Mouse (Mus musculus) activated CD4-positive, CD25-positive, alpha-beta regulatory T cell (primary cell): Measurements from ENCODE around the gene Med14. TPM values are rescaled to one million over a fixed set of nuclear protein-coding genes. Genes with fewer than 3 reads are reported as not detected.

Experiments used
- polyA plus RNA-seq, 2 experiments: library from polyadenylated mRNA; unstranded; fragments of 100-300 nt; shearing (Covaris generic); gene quantifications; one replicate each; pipeline ENCODE4 v1.2.1; 2017

Med14 gene
- polyA plus RNA-seq = 10 to 100 TPM; 40.1 to 55.7 TPM

GRCm38 (mm10) chrX:12761626-12762333 is at the start of gene Med14:
TSS of gene Med14 (minus strand) at chrX:12762073.

GRCm38 (mm10) chrX:12673054-12673775 is 88.7 kb downstream of the Med14 start, which contains the start of gene 1810030O07Rik:
TSS of gene 1810030O07Rik (minus strand) at chrX:12673668.

Other genes starting within 250 kb of the Med14 start
- gene Atp6ap2, start 174.3 kb downstream of the Med14 start, polyA plus RNA-seq = 10 to 100 TPM; 77.8 to 81.8 TPM
- gene 1810030O07Rik, start 88.4 kb downstream of the Med14 start, polyA plus RNA-seq = 10 to 100 TPM; 59.6 to 63.9 TPM